In genomic region chr6:117080973-117081372, GRCm38 (mm10) we compare ENCODE assay signal across 10 mouse cellular contexts.
DNase-seq lines count a peak whose midpoint lies in the region; ATAC-seq and TF ChIP-seq lines count a peak whose summit lies in the region.
"Had no signal": no experiment of that assay in that cellular context is flagged by ENCODE, and none has a peak within 500 bp of the region (broad histone marks: within the 10 kb centered on the region; RNA-seq: fewer than 3 reads in every experiment).

No protein-coding gene starts in this region.

- H3K4me2 ChIP-seq in hindbrain, postnatal 0 days (ENCODE audit: low read depth, low read length), result no peak overlapping the region
- H3K4me2 ChIP-seq in hindbrain, embryonic 12.5 days (replicated peaks), result no peak overlapping the region
- H3K4me2 ChIP-seq in limb, embryonic 14.5 days (replicated peaks; ENCODE audit: low read depth, low read length, severe bottlenecking), result no peak overlapping the region
- H3K4me2 ChIP-seq in midbrain, embryonic 16.5 days (ENCODE audit: low read length), result no peak overlapping the region
- H3K4me2 ChIP-seq: hindbrain, embryonic 15.5 days; neural tube, embryonic 13.5 days had no signal

- TF ChIP-seq POLR2A in limb, embryonic 14.5 days (IDR thresholded peaks at IDR 0.05; ENCODE audit: borderline replicate concordance, extremely low read depth, insufficient read depth, insufficient read length), result no peak

- WGBS in hindbrain, postnatal 0 days, result 47% methylated on average over 13 of the region's 13 CpGs
- 42% methylated on average over 13 of the region's 13 CpGs for WGBS in hindbrain, embryonic 12.5 days
- WGBS in limb, embryonic 14.5 days, result 37% methylated on average over 13 of the region's 13 CpGs
- 45% methylated on average over 13 of the region's 13 CpGs for WGBS in midbrain, embryonic 10.5 days
- WGBS in midbrain, embryonic 16.5 days, result 47% methylated on average over 13 of the region's 13 CpGs

- peak; percentile 48 for DNase-seq in hindbrain, postnatal 0 days (ENCODE audit: low spot score)
- DNase-seq in ES-E14 (ENCODE audit: low read depth, low spot score), result peak; percentile 46
- peak; percentile 61 for DNase-seq in embryo, embryonic 10.5 days (ENCODE audit: low spot score)
- DNase-seq in limb, embryonic 14.5 days (ENCODE audit: low spot score), result peak; percentile 73
- DNase-seq in midbrain, embryonic 10.5 days (ENCODE audit: low spot score), result no peak

- H3K4me1 ChIP-seq in hindbrain, postnatal 0 days (ENCODE audit: insufficient read depth, low read length), result no peaks in the 10 kb centered on the region
- no peaks in the 10 kb centered on the region; the same call in 1 of the 2 replicates for H3K4me1 ChIP-seq in hindbrain, embryonic 12.5 days
- H3K4me1 ChIP-seq in ES-E14 (ENCODE audit: control insufficient read depth in 2 of 2, insufficient read depth in 2 of 2, low read length in 2 of 2, poor library complexity in 1 of 2), result no peaks in the 10 kb centered on the region; a peak in 1 of 4 replicates
- H3K4me1 ChIP-seq in limb, embryonic 14.5 days (ENCODE audit: control insufficient read depth, insufficient read depth, low read length), result peaks cover 21% of the 10 kb centered on the region
- no peaks in the 10 kb centered on the region for H3K4me1 ChIP-seq in midbrain, embryonic 10.5 days
- no peaks in the 10 kb centered on the region for H3K4me1 ChIP-seq in midbrain, embryonic 16.5 days (ENCODE audit: control insufficient read depth, insufficient read depth, low read length)

- H3K36me3 ChIP-seq in hindbrain, postnatal 0 days (ENCODE audit: insufficient read depth, low read length), result no peaks in the 10 kb centered on the region
- H3K36me3 ChIP-seq in hindbrain, embryonic 12.5 days, result no peaks in the 10 kb centered on the region
- H3K36me3 ChIP-seq in ES-E14 (ENCODE audit: control insufficient read depth, insufficient read depth, low read length, poor library complexity, severe bottlenecking), result no peaks in the 10 kb centered on the region
- no peaks in the 10 kb centered on the region for H3K36me3 ChIP-seq in limb, embryonic 14.5 days (ENCODE audit: control insufficient read depth, insufficient read depth, low read length)
- H3K36me3 ChIP-seq in midbrain, embryonic 10.5 days, result no peaks in the 10 kb centered on the region
- H3K36me3 ChIP-seq in midbrain, embryonic 16.5 days (ENCODE audit: control insufficient read depth, insufficient read depth, low read length), result no peaks in the 10 kb centered on the region
- H3K36me3 ChIP-seq: hindbrain, embryonic 15.5 days; neural tube, embryonic 13.5 days had no signal

- in situ Hi-C loops in ES-E14 (cut with MboI; ENCODE audit: low sequenced_read_pairs in 2 of 2, unreplicated experiment in 2 of 2), result no loop called here

- no peak overlapping the region for H3K9ac ChIP-seq in hindbrain, postnatal 0 days (replicated peaks; ENCODE audit: low read length)
- no peak overlapping the region for H3K9ac ChIP-seq in hindbrain, embryonic 12.5 days
- no peak overlapping the region for H3K9ac ChIP-seq in ES-E14 (ENCODE audit: insufficient read depth, low read depth, low read length, poor library complexity, severe bottlenecking)
- H3K9ac ChIP-seq in limb, embryonic 14.5 days (ENCODE audit: low read depth, low read length, severe bottlenecking), result no peak overlapping the region
- H3K9ac ChIP-seq in midbrain, embryonic 16.5 days (ENCODE audit: low read depth, low read length), result no peak overlapping the region
- H3K9ac ChIP-seq: hindbrain, embryonic 15.5 days; neural tube, embryonic 13.5 days had no signal

- no peak for ATAC-seq in hindbrain, postnatal 0 days
- ATAC-seq in hindbrain, embryonic 12.5 days (ENCODE audit: low FRiP score), result no peak
- ATAC-seq in limb, embryonic 14.5 days (ENCODE audit: low FRiP score, low read depth), result no peak; the same call in 1 of the 2 replicates
- no peak for ATAC-seq in inflammation-experienced regulatory T-cells, adult 6 months
- ATAC-seq in midbrain, embryonic 16.5 days, result no peak

- peak; percentile 65 for TF ChIP-seq CTCF in hindbrain, postnatal 0 days (IDR thresholded peaks at IDR 0.05; ENCODE audit: low read depth)

- H3K27ac ChIP-seq in hindbrain, postnatal 0 days, result no peak overlapping the region
- H3K27ac ChIP-seq in hindbrain, embryonic 12.5 days, result no peak overlapping the region
- no peak overlapping the region for H3K27ac ChIP-seq in ES-E14 (ENCODE audit: insufficient read depth, low read depth, low read length, poor library complexity, severe bottlenecking)
- H3K27ac ChIP-seq in limb, embryonic 14.5 days (replicated peaks; ENCODE audit: low read depth, low read length), result no peak overlapping the region
- H3K27ac ChIP-seq in midbrain, embryonic 10.5 days (replicated peaks), result no peak overlapping the region
- H3K27ac ChIP-seq in midbrain, embryonic 16.5 days (ENCODE audit: low read length), result no peak overlapping the region
- H3K27ac ChIP-seq: hindbrain, embryonic 15.5 days; neural tube, embryonic 13.5 days had no signal

- H3K4me3 ChIP-seq in hindbrain, postnatal 0 days (ENCODE audit: low read length), result no peak overlapping the region
- no peak overlapping the region for H3K4me3 ChIP-seq in hindbrain, embryonic 12.5 days
- H3K4me3 ChIP-seq in ES-E14 (ENCODE audit: insufficient read depth in 1 of 2, low read depth in 1 of 2, low read length in 2 of 2, poor library complexity in 1 of 2, severe bottlenecking in 1 of 2), result no peak overlapping the region
- no peak overlapping the region for H3K4me3 ChIP-seq in limb, embryonic 14.5 days (replicated peaks; ENCODE audit: low read length)
- no peak overlapping the region for H3K4me3 ChIP-seq in midbrain, embryonic 10.5 days
- no peak overlapping the region for H3K4me3 ChIP-seq in midbrain, embryonic 16.5 days (ENCODE audit: low read depth, low read length)
- H3K4me3 ChIP-seq: hindbrain, embryonic 15.5 days; neural tube, embryonic 13.5 days had no signal

- no peaks in the 10 kb centered on the region for H3K9me3 ChIP-seq in hindbrain, postnatal 0 days (ENCODE audit: low read length)
- H3K9me3 ChIP-seq in hindbrain, embryonic 12.5 days (replicated peaks), result no peaks in the 10 kb centered on the region
- H3K9me3 ChIP-seq in ES-E14 (ENCODE audit: control insufficient read depth, insufficient read depth, low read depth, low read length), result no peaks in the 10 kb centered on the region
- H3K9me3 ChIP-seq in limb, embryonic 14.5 days (ENCODE audit: control insufficient read depth, low read length), result no peaks in the 10 kb centered on the region
- H3K9me3 ChIP-seq in midbrain, embryonic 10.5 days (replicated peaks), result no peaks in the 10 kb centered on the region
- no peaks in the 10 kb centered on the region for H3K9me3 ChIP-seq in midbrain, embryonic 16.5 days (replicated peaks; ENCODE audit: control insufficient read depth, low read length, poor library complexity, severe bottlenecking)
- H3K9me3 ChIP-seq: hindbrain, embryonic 15.5 days; neural tube, embryonic 13.5 days had no signal

- no peaks in the 10 kb centered on the region for H3K27me3 ChIP-seq in hindbrain, postnatal 0 days (ENCODE audit: insufficient read depth, low read length)
- H3K27me3 ChIP-seq in hindbrain, embryonic 12.5 days, result no peaks in the 10 kb centered on the region
- H3K27me3 ChIP-seq in limb, embryonic 14.5 days (ENCODE audit: control insufficient read depth, insufficient read depth, low read length), result no peaks in the 10 kb centered on the region
- H3K27me3 ChIP-seq in midbrain, embryonic 10.5 days (ENCODE audit: low read depth, poor library complexity, severe bottlenecking), result no peaks in the 10 kb centered on the region
- H3K27me3 ChIP-seq in midbrain, embryonic 16.5 days (ENCODE audit: control insufficient read depth, insufficient read depth, low read depth, low read length), result no peaks in the 10 kb centered on the region
- H3K27me3 ChIP-seq: hindbrain, embryonic 15.5 days had no signal

TF ChIP-seq in ES-E14, 5 proteins besides CTCF, POLR2A, EP300 and RAD21:
- TF ChIP-seq CHD2 (IDR thresholded peaks at IDR 0.05; ENCODE audit: low read depth, low read length), result no peak
- no peak for TF ChIP-seq HCFC1 (IDR thresholded peaks at IDR 0.05; ENCODE audit: borderline replicate concordance, insufficient read depth, low read length)
- TF ChIP-seq MAFK (IDR thresholded peaks at IDR 0.05; ENCODE audit: insufficient read depth, low read depth, low read length), result no peak
- no peak for TF ChIP-seq ZNF384 (IDR thresholded peaks at IDR 0.05; ENCODE audit: low read depth, low read length)
- no peak for TF ChIP-seq ZC3H11A (IDR thresholded peaks at IDR 0.05; ENCODE audit: borderline replicate concordance, low read depth, low read length)
